Mouse (Mus musculus): Measurements from ENCODE around the gene Zfp574.

- TF ChIP-seq CTCF (IDR thresholded peaks at IDR 0.05) (no peak), POLR2A (IDR thresholded peaks at IDR 0.05; ENCODE audit: insufficient read depth, low read depth, low read length) (no peak), EP300 (IDR thresholded peaks at IDR 0.05; ENCODE audit: insufficient read depth, low read depth, low read length) (no peak)
These were observed 3.6 kb upstream of the Zfp574 start for GRCm38 (mm10) chr7:25068724-25069123.

All from heart, adult 2 months (tissue).